Mouse (Mus musculus) spleen, adult 2 months (tissue): ENCODE measurements around the gene Gemin6.

Source experiments
- CTCF ChIP-seq: fragments of 200-500 bp; IDR thresholded peaks from 2 replicates; pipeline ENCODE4 v1.5.1; 2011; ENCODE audit warnings: mild to moderate bottlenecking, inconsistent platforms; ENCODE audit not compliant: insufficient read depth, insufficient read length, insufficient replicate concordance; ENCODE audit errors: extremely low read depth
- POLR2A ChIP-seq: fragments of 200-500 bp; IDR thresholded peaks from 2 replicates; pipeline ENCODE4 v1.6.1; 2011; ENCODE audit warnings: low read depth, low read length, inconsistent platforms

- TF ChIP-seq CTCF: no peak
- no peak for TF ChIP-seq POLR2A
These were observed 25.0 kb upstream of the Gemin6 start for GRCm38 (mm10) chr17:80199160-80199778.
